Mouse (Mus musculus) ES-E14 (cell line): ENCODE data around the gene Jmy. TPM values are rescaled to one million over a fixed set of nuclear protein-coding genes. Genes with fewer than 3 reads are reported as not detected.

Experiments
- DNase-seq: peaks from one replicate; pipeline ENCODE4 v3.0.0-alpha.2; 2013; ENCODE audit warnings: low read depth, low spot score
- H3K27ac ChIP-seq: 2 replicates; pipeline ENCODE4 v1.5.1; 2012; ENCODE audit warnings: low read depth, mild to moderate bottlenecking, low read length, moderate library complexity, mixed read lengths; ENCODE audit not compliant: poor library complexity, insufficient read depth, severe bottlenecking
- H3K36me3 ChIP-seq: 2 replicates; pipeline ENCODE4 v1.6.1; 2012; ENCODE audit warnings: mild to moderate bottlenecking, low read length, moderate library complexity, mixed read lengths; ENCODE audit not compliant: control insufficient read depth, poor library complexity, insufficient read depth, severe bottlenecking
- H3K4me1 ChIP-seq, 2 experiments: fragments of 150-350 bp in 1 of 2; sonication (generic) in 1 of 2; 2 replicates each; pipeline ENCODE4 v1.6.1; 2012; ENCODE audit warnings: low read length in 2 of 2, mild to moderate bottlenecking in 1 of 2, mixed read lengths in 1 of 2; ENCODE audit not compliant: control insufficient read depth in 2 of 2, insufficient read depth in 2 of 2, poor library complexity in 1 of 2
- H3K4me3 ChIP-seq, 2 experiments: fragments of 150-350 bp in 1 of 2; sonication (generic) in 1 of 2; 2 replicates each; pipeline ENCODE4 v1.5.1; 2012; ENCODE audit warnings: low read length in 2 of 2, low read depth in 1 of 2, mild to moderate bottlenecking in 1 of 2, mixed read lengths in 1 of 2; ENCODE audit not compliant: insufficient read depth in 1 of 2, poor library complexity in 1 of 2, severe bottlenecking in 1 of 2
- H3K9ac ChIP-seq: 2 replicates; pipeline ENCODE4 v1.6.1; 2012; ENCODE audit warnings: low read depth, mild to moderate bottlenecking, low read length, mixed read lengths; ENCODE audit not compliant: poor library complexity, insufficient read depth, severe bottlenecking
- H3K9me3 ChIP-seq: fragments of 150-350 bp; sonication (generic); 2 replicates; pipeline ENCODE4 v1.6.1; 2012; ENCODE audit warnings: low read depth, mild to moderate bottlenecking, low read length; ENCODE audit not compliant: control insufficient read depth, insufficient read depth
- CHD2 ChIP-seq: IDR thresholded peaks from 2 replicates; pipeline ENCODE4 v1.6.1; 2014; ENCODE audit warnings: mild to moderate bottlenecking, low read depth, low read length, inconsistent platforms
- HCFC1 ChIP-seq: IDR thresholded peaks from 2 replicates; pipeline ENCODE4 v1.6.1; 2012; ENCODE audit warnings: low read length, inconsistent platforms, borderline replicate concordance; ENCODE audit not compliant: insufficient read depth
- MAFK ChIP-seq: IDR thresholded peaks from 2 replicates; pipeline ENCODE4 v1.6.1; 2014; ENCODE audit warnings: mild to moderate bottlenecking, low read depth, low read length, inconsistent platforms; ENCODE audit not compliant: insufficient read depth
- ZC3H11A ChIP-seq: IDR thresholded peaks from 2 replicates; pipeline ENCODE4 v1.6.1; 2012; ENCODE audit warnings: low read depth, mild to moderate bottlenecking, inconsistent platforms, low read length, borderline replicate concordance
- ZNF384 ChIP-seq: IDR thresholded peaks from 2 replicates; pipeline ENCODE4 v1.6.1; 2012; ENCODE audit warnings: low read depth, low read length, inconsistent platforms
- in situ Hi-C, 2 experiments: fragments of 600-800 bp; cut with MboI; formaldehyde crosslinking; loops; one replicate each; pipeline ENCODE4 v1.15.1; 2025; ENCODE audit warnings: low sequenced_read_pairs in 2 of 2, inconsistent platforms in 1 of 2; ENCODE audit not compliant: unreplicated experiment in 2 of 2
- total RNA-seq: library from RNA; depleted of rRNA; stranded (reverse); fragments of 300-350 nt; gene quantifications from 2 replicates; pipeline ENCODE4 v1.2.3, GENCODE M21; 2012

The Jmy gene
- total RNA-seq, 1 experiment: 11.8 TPM

- Histone ChIP-seq H3K9me3 (no peaks in the 10 kb centered on the region), H3K9ac (no peak overlapping the region), H3K4me3 (no peak overlapping the region), H3K4me1 (no peaks in the 10 kb centered on the region), H3K36me3 (no peaks in the 10 kb centered on the region; the same call in 1 of the 2 replicates), H3K27ac (no peak overlapping the region)
- no peak for TF ChIP-seq HCFC1
- TF ChIP-seq ZNF384: no peak
- no peak for TF ChIP-seq MAFK
- no peak for TF ChIP-seq CHD2
- no peak for TF ChIP-seq ZC3H11A
- in situ Hi-C loops: no loop called here
- DNase-seq: no peak
Observed at GRCm38 (mm10) chr13:93468355-93468754, 31.3 kb downstream of the Jmy start.

- H3K36me3 ChIP-seq: peaks cover 3% of the 10 kb centered on the region
- DNase-seq: no peak
- in situ Hi-C loops: no loop called here
Observed at GRCm38 (mm10) chr13:93459566-93459965, 40.0 kb downstream of the Jmy start.

GRCm38 (mm10) chr13:93458616-93459015, 41.0 kb downstream of the Jmy start:
- Histone ChIP-seq H3K4me3 (no peak overlapping the region), H3K4me1 (no peaks in the 10 kb centered on the region), H3K9me3 (no peaks in the 10 kb centered on the region), H3K36me3 (peaks cover 3% of the 10 kb centered on the region), H3K27ac (no peak overlapping the region), H3K9ac (no peak overlapping the region)
- no peak for DNase-seq
- no peak for TF ChIP-seq MAFK
- no peak for TF ChIP-seq ZNF384
- no peak for TF ChIP-seq ZC3H11A
- in situ Hi-C loops: no loop called here

More at GRCm38 (mm10) chr13:93459566-93459965, 40.0 kb downstream of the Jmy start:
- no peaks in the 10 kb centered on the region for H3K9me3 ChIP-seq
- TF ChIP-seq CHD2: no peak
- no peak for TF ChIP-seq ZC3H11A
- no peak for TF ChIP-seq MAFK
- no peaks in the 10 kb centered on the region for H3K4me1 ChIP-seq
- H3K9ac ChIP-seq: no peak overlapping the region
- H3K27ac ChIP-seq: no peak overlapping the region
- H3K4me3 ChIP-seq: no peak overlapping the region

- no peak overlapping the region for H3K27ac ChIP-seq
- H3K4me1 ChIP-seq: no peaks in the 10 kb centered on the region
- H3K36me3 ChIP-seq: peaks cover 5% of the 10 kb centered on the region
- no peak overlapping the region for H3K9ac ChIP-seq
- in situ Hi-C loops: no loop called here
- no peak for DNase-seq
- TF ChIP-seq HCFC1 (no peak), MAFK (no peak), ZC3H11A (no peak), CHD2 (no peak), ZNF384 (no peak)
- H3K9me3 ChIP-seq: no peaks in the 10 kb centered on the region
- no peak overlapping the region for H3K4me3 ChIP-seq
Observed at GRCm38 (mm10) chr13:93453275-93453674, 46.3 kb downstream of the Jmy start.

GRCm38 (mm10) chr13:93440167-93440566, 59.4 kb downstream of the Jmy start:
- Histone ChIP-seq H3K9me3 (no peaks in the 10 kb centered on the region), H3K4me1 (peaks cover 0 to 2% of the 10 kb centered on the region in 2 experiments; a peak in 3 of 4 replicates), H3K27ac (no peak overlapping the region), H3K4me3 (no peak overlapping the region), H3K36me3 (peaks cover 15% of the 10 kb centered on the region), H3K9ac (no peak overlapping the region)
- in situ Hi-C loops: no loop called here
- TF ChIP-seq CHD2 (no peak), MAFK (no peak), ZNF384 (no peak), ZC3H11A (no peak), HCFC1 (no peak)
- no peak for DNase-seq
